17 mouse cellular contexts compared by ENCODE assay signal in the genomic region with DNA sequence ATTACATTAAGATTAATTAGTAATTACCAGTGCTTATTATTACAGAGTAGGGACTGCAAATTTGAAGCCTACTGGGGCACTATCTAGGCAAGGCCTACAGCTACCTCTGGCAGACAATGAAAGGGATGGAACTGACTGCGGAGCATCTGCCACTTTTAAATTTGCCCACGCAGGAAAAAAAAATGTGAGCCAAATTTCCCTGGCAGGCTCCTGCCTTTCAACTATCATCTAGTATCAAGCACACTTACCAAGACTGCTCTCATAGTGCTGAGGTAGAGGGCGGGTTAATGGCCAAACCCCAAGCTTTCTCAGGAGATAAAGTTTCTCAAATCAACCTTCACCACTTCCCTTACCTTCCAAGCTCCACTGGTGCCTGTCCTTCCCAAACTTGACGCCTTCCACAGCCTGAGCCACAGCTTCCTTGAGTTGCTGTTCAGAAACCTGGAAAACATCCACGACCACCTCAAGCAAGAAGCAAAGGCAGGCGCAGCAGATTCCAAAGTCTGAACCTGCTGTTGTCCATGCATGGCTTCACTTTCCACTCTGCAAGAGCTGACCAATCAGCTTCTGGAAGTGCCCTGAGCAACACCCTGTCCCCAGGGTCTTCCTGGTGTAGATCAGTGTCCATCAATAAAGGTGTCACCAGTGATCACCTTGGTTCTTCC. TPM values are rescaled to one million over a fixed set of nuclear protein-coding genes. Genes with fewer than 3 reads are reported as not detected.
DNase-seq lines count a peak whose midpoint lies in the region; ATAC-seq lines count a peak whose summit lies in the region.
"Had no signal": no experiment of that assay in that cellular context is flagged by ENCODE, and none has a peak within 500 bp of the region (broad histone marks: within the 10 kb centered on the region; RNA-seq: fewer than 3 reads in every experiment).

No protein-coding gene starts in this region.

- no peak overlapping the region for H3K9ac ChIP-seq in kidney, embryonic 14.5 days (ENCODE audit: low read depth, low read length)
- H3K9ac ChIP-seq in kidney, embryonic 15.5 days, result no peak overlapping the region
- H3K9ac ChIP-seq: embryonic facial prominence, embryonic 12.5 days had no signal

- H3K4me2 ChIP-seq in kidney, embryonic 14.5 days (replicated peaks; ENCODE audit: low read depth, low read length), result no peak overlapping the region
- H3K4me2 ChIP-seq in kidney, embryonic 15.5 days, result no peak overlapping the region
- H3K4me2 ChIP-seq: embryonic facial prominence, embryonic 12.5 days had no signal

- H3K27me3 ChIP-seq in kidney, embryonic 14.5 days (ENCODE audit: control insufficient read depth, insufficient read depth, low read length), result no peaks in the 10 kb centered on the region
- no peaks in the 10 kb centered on the region for H3K27me3 ChIP-seq in kidney, embryonic 15.5 days
- H3K27me3 ChIP-seq: embryonic facial prominence, embryonic 12.5 days had no signal

- peak; percentile 53 for DNase-seq in kidney, adult 11 months
- DNase-seq in cerebellum, adult 18-20 months, result peak; percentile 48 to 62
- DNase-seq in layer of hippocampus, postnatal 14 days (ENCODE audit: low spot score in 2 of 2), result peak; percentile 41 to 83
- no peak for DNase-seq in c-Kit-positive CD71-positive TER-119-positive erythroid progenitor cells, embryonic 14.5 days (ENCODE audit: low spot score)
- no peak for DNase-seq in adrenal gland, adult 2 months
- DNase-seq: adrenal gland, adult 8-10 months; B cell, adult 2 months; heart, adult 2 months; liver; lung, adult 2 months; thymus, postnatal 36 days had no signal

- WGBS in kidney, embryonic 14.5 days, result 83% methylated on average over 6 of the region's 6 CpGs
- 78% methylated on average over 6 of the region's 6 CpGs for WGBS in kidney, embryonic 15.5 days

- H3K9me3 ChIP-seq in kidney, embryonic 14.5 days (ENCODE audit: control insufficient read depth, low read length), result no peaks in the 10 kb centered on the region
- H3K9me3 ChIP-seq in kidney, embryonic 15.5 days (replicated peaks), result no peaks in the 10 kb centered on the region
- H3K9me3 ChIP-seq: embryonic facial prominence, embryonic 12.5 days had no signal

- no peak overlapping the region for H3K27ac ChIP-seq in kidney, embryonic 14.5 days (ENCODE audit: low read depth, low read length)
- no peak overlapping the region for H3K27ac ChIP-seq in kidney, embryonic 15.5 days
- H3K27ac ChIP-seq: embryonic facial prominence, embryonic 12.5 days; heart, adult 2 months; left cerebral cortex, adult 2 months had no signal

- H3K4me3 ChIP-seq in kidney, embryonic 14.5 days (ENCODE audit: low read length), result no peak overlapping the region
- H3K4me3 ChIP-seq in kidney, embryonic 15.5 days (replicated peaks), result no peak overlapping the region
- H3K4me3 ChIP-seq: embryonic facial prominence, embryonic 12.5 days; heart, adult 2 months; left cerebral cortex, adult 2 months had no signal

- ATAC-seq in kidney, embryonic 14.5 days (ENCODE audit: low FRiP score, low TSS enrichment), result no peak
- ATAC-seq in kidney, embryonic 15.5 days (replicated peaks; ENCODE audit: low FRiP score), result 0 out of 2 replicates have a peak, but pooled peaks have one; percentile 43
- ATAC-seq: inflammation-experienced regulatory T-cells, adult 6 months; midbrain, embryonic 16.5 days had no signal

- H3K4me1 ChIP-seq in kidney, embryonic 14.5 days (ENCODE audit: control insufficient read depth, insufficient read depth, low read length), result no peaks in the 10 kb centered on the region
- 0 out of 2 replicates have a peak, but pooled peaks cover 4% of the 10 kb centered on the region for H3K4me1 ChIP-seq in kidney, embryonic 15.5 days
- H3K4me1 ChIP-seq: embryonic facial prominence, embryonic 12.5 days had no signal

- no peaks in the 10 kb centered on the region for H3K36me3 ChIP-seq in kidney, embryonic 14.5 days (ENCODE audit: control insufficient read depth, insufficient read depth, low read length)
- no peaks in the 10 kb centered on the region for H3K36me3 ChIP-seq in kidney, embryonic 15.5 days
- H3K36me3 ChIP-seq: embryonic facial prominence, embryonic 12.5 days had no signal

RNA-seq across cellular contexts. Expression of a gene that starts 31.1 kb away (rescaled TPM):
- 13.0 and 19.4 TPM in 2 replicates for polyA plus RNA-seq in kidney, embryonic 14.5 days (2014; fragmentation: Nextera tagmentation; extraction: Ambion mirVana)
- polyA plus RNA-seq in kidney, embryonic 15.5 days (2015; fragmentation: Nextera tagmentation; extraction: Ambion mirVana), result 24.3 and 27.0 TPM in 2 replicates
- total RNA-seq in layer of hippocampus, postnatal 14 days (2021), result 10 to 100 TPM; 17.6 to 18.5 TPM
- total RNA-seq in adrenal gland, adult 2 months (2021), result 10 to 100 TPM; 21.1 to 28.5 TPM
- 8.1 and 13.3 TPM in 2 replicates for polyA plus RNA-seq in adrenal gland, adult 2 months (2012; rRNA removed)

Comparison
In these comparisons a context has a peak if more than half of its experiments do, and no peak if none do; other contexts are left out.
1. DNase-seq: peak in kidney, adult 11 months (single experiment), cerebellum, adult 18-20 months (2 of 2) and layer of hippocampus, postnatal 14 days (2 of 2); none in c-Kit-positive CD71-positive TER-119-positive erythroid progenitor cells, embryonic 14.5 days (single experiment) and adrenal gland, adult 2 months (single experiment).